In genomic region chr7:83815646-83816045, GRCm38 (mm10) we compare ENCODE assay signal across 32 mouse cellular contexts. TPM values are rescaled to one million over a fixed set of nuclear protein-coding genes. Genes with fewer than 3 reads are reported as not detected.
A peak's percentile ranks its signal among the peaks of the same experiment; 100 is the strongest.
DNase-seq lines count a peak whose midpoint lies in the region; ATAC-seq and TF ChIP-seq lines count a peak whose summit lies in the region.
"Had no signal": no experiment of that assay in that cellular context is flagged by ENCODE, and none has a peak within 500 bp of the region (broad histone marks: within the 10 kb centered on the region; RNA-seq: fewer than 3 reads in every experiment).

No protein-coding gene starts in this region.

- no peak overlapping the region for H3K4me3 ChIP-seq in lung, postnatal 0 days (ENCODE audit: low read depth, low read length)
- H3K4me3 ChIP-seq in C2C12 (ENCODE audit: insufficient read depth, poor library complexity, severe bottlenecking) (no peak overlapping the region), myocyte (no peak overlapping the region)
- H3K4me3 ChIP-seq: embryonic facial prominence, embryonic 12.5 days; forebrain, embryonic 10.5 days; hindbrain, embryonic 12.5 days; intestine, embryonic 15.5 days; limb, embryonic 12.5 days; liver, embryonic 15.5 days; midbrain, embryonic 13.5 days had no signal

- no peak overlapping the region for H3K9ac ChIP-seq in lung, postnatal 0 days (replicated peaks; ENCODE audit: low read depth)
- H3K9ac ChIP-seq: embryonic facial prominence, embryonic 12.5 days; hindbrain, embryonic 12.5 days; intestine, embryonic 15.5 days; limb, embryonic 12.5 days; liver, embryonic 15.5 days; lung, embryonic 14.5 days; midbrain, embryonic 13.5 days had no signal

- no peak for ATAC-seq in lung, postnatal 0 days
- ATAC-seq: forebrain, embryonic 16.5 days; hindbrain, postnatal 0 days; intestine, embryonic 15.5 days; midbrain, embryonic 13.5 days had no signal

- TF ChIP-seq EP300 in lung, postnatal 0 days (IDR thresholded peaks at IDR 0.05): no peak

- peaks cover 12% of the 10 kb centered on the region for H3K4me1 ChIP-seq in lung, postnatal 0 days (ENCODE audit: insufficient read depth, low read depth, low read length)
- H3K4me1 ChIP-seq: liver, embryonic 15.5 days had no signal

- H3K79me3 ChIP-seq in C2C12 (ENCODE audit: low read depth): no peaks in the 10 kb centered on the region

- H3K79me2 ChIP-seq in C2C12 (ENCODE audit: control insufficient read depth, insufficient read depth) (no peaks in the 10 kb centered on the region), myocyte (ENCODE audit: control insufficient read depth, insufficient read depth) (no peaks in the 10 kb centered on the region)

- no peaks in the 10 kb centered on the region for H3K36me3 ChIP-seq in lung, postnatal 0 days (ENCODE audit: insufficient read depth, low read length)
- H3K36me3 ChIP-seq in C2C12 (ENCODE audit: control insufficient read depth, insufficient read depth) (no peaks in the 10 kb centered on the region), myocyte (ENCODE audit: control insufficient read depth, insufficient read depth) (no peaks in the 10 kb centered on the region)
- H3K36me3 ChIP-seq: embryonic facial prominence, embryonic 12.5 days; forebrain, embryonic 10.5 days; hindbrain, embryonic 12.5 days; intestine, embryonic 15.5 days; limb, embryonic 12.5 days; liver, embryonic 15.5 days; midbrain, embryonic 13.5 days had no signal

- H3ac ChIP-seq in C2C12 (ENCODE audit: control insufficient read depth, insufficient read length, low read depth) (no peak overlapping the region), myocyte (ENCODE audit: control insufficient read depth, insufficient read length) (no peak overlapping the region)

- DNase-seq in heart, adult 11 months: peak; percentile 1
- no peak for DNase-seq in heart, adult 8-10 months (ENCODE audit: low spot score)
- peak; percentile 23 for DNase-seq in lung, postnatal 0 days (ENCODE audit: low spot score)
- no peak for DNase-seq in lung, postnatal 10 days
- DNase-seq in kidney, postnatal 4 days: no peak
- DNase-seq: adrenal gland, postnatal 25 days; cerebellum, adult 2 months; cerebellum, postnatal 14 days; gastrocnemius, postnatal 14 days; heart, postnatal 36 days; kidney, adult 2 months; kidney, postnatal 36 days; lung, embryonic 14.5 days; lung, postnatal 36 days; right cerebral cortex, postnatal 25 days; thymus, postnatal 4 days had no signal

- H3K27me3 ChIP-seq in lung, postnatal 0 days (replicated peaks; ENCODE audit: insufficient read depth, low read length): no peaks in the 10 kb centered on the region
- no peaks in the 10 kb centered on the region for H3K27me3 ChIP-seq in C2C12 (ENCODE audit: control insufficient read depth, insufficient read depth, insufficient read length)
- H3K27me3 ChIP-seq in myocyte (ENCODE audit: control insufficient read depth, insufficient read depth, insufficient read length): no peaks in the 10 kb centered on the region
- H3K27me3 ChIP-seq: embryonic facial prominence, embryonic 12.5 days; hindbrain, embryonic 12.5 days; intestine, embryonic 15.5 days; limb, embryonic 12.5 days; liver, embryonic 15.5 days; midbrain, embryonic 13.5 days had no signal

- no peak for TF ChIP-seq CTCF in lung, postnatal 0 days (IDR thresholded peaks at IDR 0.05)
- TF ChIP-seq CTCF in C2C12 (IDR thresholded peaks at IDR 0.05; ENCODE audit: control insufficient read depth, insufficient read depth, insufficient read length): no peak

- no peaks in the 10 kb centered on the region for H3K9me3 ChIP-seq in lung, postnatal 0 days (ENCODE audit: low read length)
- H3K9me3 ChIP-seq: embryonic facial prominence, embryonic 12.5 days; hindbrain, embryonic 12.5 days; intestine, embryonic 15.5 days; liver, embryonic 15.5 days; midbrain, embryonic 13.5 days had no signal

- H3K27ac ChIP-seq in lung, postnatal 0 days (ENCODE audit: low read length): no peak overlapping the region
- H3K27ac ChIP-seq: forebrain, embryonic 10.5 days; hindbrain, embryonic 12.5 days; hindbrain, postnatal 0 days; intestine, embryonic 15.5 days; limb, embryonic 12.5 days; liver, embryonic 15.5 days; midbrain, embryonic 13.5 days had no signal

- no peak overlapping the region for H3K4me2 ChIP-seq in lung, postnatal 0 days (replicated peaks; ENCODE audit: low read depth, low read length)
- peak overlapping the region; percentile 16 for H3K4me2 ChIP-seq in myocyte (ENCODE audit: low read depth)
- H3K4me2 ChIP-seq: embryonic facial prominence, embryonic 12.5 days; heart, embryonic 11.5 days; hindbrain, embryonic 12.5 days; intestine, embryonic 15.5 days; limb, embryonic 12.5 days; liver, embryonic 15.5 days; lung, embryonic 14.5 days; midbrain, embryonic 13.5 days had no signal

- no peak for TF ChIP-seq POLR2A in myocyte (IDR thresholded peaks at IDR 0.05; ENCODE audit: insufficient read length, low read depth)

- 77% methylated on average over 1 of the region's 1 CpGs for WGBS in lung, postnatal 0 days

TF ChIP-seq in C2C12, 6 proteins besides CTCF, POLR2A, EP300 and RAD21:
- TF ChIP-seq MYOD1 (IDR thresholded peaks at IDR 0.05; ENCODE audit: control insufficient read depth, insufficient read length, low read depth) (peak; percentile 80), USF1 (IDR thresholded peaks at IDR 0.05; ENCODE audit: low read depth) (no peak), MYOG (IDR thresholded peaks at IDR 0.05; ENCODE audit: control insufficient read depth, extremely low read depth, insufficient read length) (no peak)

TF ChIP-seq in myocyte, 11 proteins besides CTCF, POLR2A, EP300 and RAD21:
- TF ChIP-seq MAX (IDR thresholded peaks at IDR 0.05; ENCODE audit: low read depth): no peak
- peak in 1 of 3 experiments; percentile 18 for TF ChIP-seq MYOG (IDR thresholded peaks at IDR 0.05; ENCODE audit: control insufficient read depth in 1 of 3, insufficient read depth in 1 of 3, insufficient read length in 2 of 3, low read depth in 2 of 3)
- TF ChIP-seq MYOD1 (IDR thresholded peaks at IDR 0.05; ENCODE audit: control insufficient read depth in 1 of 3, insufficient read length in 2 of 3, low read depth in 2 of 3): peak; percentile 62 to 76 (median 64)
- peak; percentile 84 for TF ChIP-seq SRF (IDR thresholded peaks at IDR 0.05; ENCODE audit: control insufficient read depth, insufficient read length, low read depth)
- no peak for TF ChIP-seq REST (IDR thresholded peaks at IDR 0.05; ENCODE audit: insufficient read depth, insufficient read length)
- no peak for TF ChIP-seq E2F4 (IDR thresholded peaks at IDR 0.05; ENCODE audit: insufficient read depth)

RNA-seq across cellular contexts. Expression of gene Cfap161, which starts 21.0 kb away (rescaled TPM):
- total RNA-seq in heart, adult 8-10 months (2022): not detected
- polyA plus RNA-seq in lung, postnatal 0 days (2015; fragmentation: Nextera tagmentation; extraction: Ambion mirVana): 6.8 and 10.4 TPM in 2 replicates
- polyA plus RNA-seq in C2C12 (2012; fragmentation: generic; extraction: Trizol) (not detected), myocyte (2012; fragmentation: generic; extraction: Trizol) (0.08 TPM)
- total RNA-seq: gastrocnemius, postnatal 14 days; granulocyte monocyte progenitor cell, adult 5-6 weeks; heart, postnatal 36 days; liver, adult 2 months; megakaryocyte, adult 5-6 weeks had no signal
- polyA plus RNA-seq: forebrain, embryonic 10.5 days; kidney, adult 2 months; liver, adult 2 months; liver, embryonic 15.5 days; stomach, embryonic 16.5 days had no signal

Comparison
In these comparisons a context has a peak if more than half of its experiments do, and no peak if none do; other contexts are left out.
1. DNase-seq: peak in heart, adult 11 months (single experiment) and lung, postnatal 0 days (single experiment); none in heart, adult 8-10 months (single experiment), lung, postnatal 10 days (single experiment) and kidney, postnatal 4 days (0 of 2).